Mouse (Mus musculus): ENCODE data around the gene Asphd2. TPM values are rescaled to one million over a fixed set of nuclear protein-coding genes. Genes with fewer than 3 reads are reported as not detected.

The Asphd2 gene
- 1 to 10 TPM in 1 of 2 experiments, under 1 TPM in 1; 0.38 to 1.1 TPM for polyA plus RNA-seq (2017; shearing (Covaris generic))

DNA sequence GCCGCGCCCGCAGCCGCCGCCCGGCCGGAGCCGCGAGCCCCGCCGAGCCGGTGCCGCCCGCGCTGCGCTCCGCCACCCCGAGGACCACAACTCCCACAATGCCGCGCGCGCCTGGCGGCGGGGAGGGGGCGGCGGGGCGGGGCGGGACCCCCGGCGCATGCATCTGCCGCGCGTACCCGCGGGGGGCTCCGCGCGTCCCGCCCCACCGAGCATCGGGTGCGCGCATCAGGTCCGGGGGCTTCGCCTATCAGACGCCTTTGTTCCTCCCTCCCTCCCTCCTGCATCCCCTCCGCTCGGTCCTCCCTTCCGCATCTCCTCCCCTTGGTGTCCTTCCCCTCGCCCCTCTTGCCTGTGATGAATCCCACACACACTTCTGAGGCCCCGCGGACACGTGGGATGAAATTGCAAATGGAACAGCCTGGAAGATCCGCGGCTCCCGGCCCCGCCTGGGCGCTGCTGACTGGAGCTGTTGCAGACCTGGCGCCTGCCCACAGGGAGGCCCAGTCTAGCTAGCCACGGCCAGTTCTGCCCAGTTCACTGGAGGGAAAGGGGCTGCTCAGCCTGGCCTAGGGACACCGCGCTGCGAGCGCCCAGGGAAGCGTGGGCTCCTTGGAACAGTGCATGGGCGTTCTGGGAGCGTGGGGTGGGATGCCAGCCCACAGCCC is at the start of gene Asphd2:
Asphd2 (minus strand) TSS at position 88 of the 665 bp plus-strand sequence.

DNA sequence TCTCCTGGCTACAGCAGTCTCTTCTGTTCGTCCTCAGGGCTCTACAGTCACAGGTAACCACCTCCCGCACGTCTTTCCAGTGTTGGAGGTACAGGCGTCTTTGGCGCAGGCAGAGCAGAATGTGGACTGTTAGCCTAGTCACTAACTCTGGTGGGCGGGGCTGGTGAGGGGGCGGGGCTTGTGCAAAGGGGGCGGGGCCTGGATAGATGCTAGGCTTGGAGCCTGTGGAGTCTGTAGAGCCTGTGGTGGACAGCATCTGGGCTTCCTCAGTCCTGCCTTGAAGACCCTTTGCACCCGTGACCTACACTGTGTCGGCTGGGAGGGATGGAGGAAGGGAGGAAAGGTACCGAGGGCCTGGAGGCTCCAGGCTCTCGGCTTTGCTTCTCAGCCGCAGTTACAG is 38.8 kb downstream of the Asphd2 start, which contains the start of gene Gm6583:
Gm6583 (minus strand) TSS at position 124 of the 400 bp plus-strand sequence.

DNA sequence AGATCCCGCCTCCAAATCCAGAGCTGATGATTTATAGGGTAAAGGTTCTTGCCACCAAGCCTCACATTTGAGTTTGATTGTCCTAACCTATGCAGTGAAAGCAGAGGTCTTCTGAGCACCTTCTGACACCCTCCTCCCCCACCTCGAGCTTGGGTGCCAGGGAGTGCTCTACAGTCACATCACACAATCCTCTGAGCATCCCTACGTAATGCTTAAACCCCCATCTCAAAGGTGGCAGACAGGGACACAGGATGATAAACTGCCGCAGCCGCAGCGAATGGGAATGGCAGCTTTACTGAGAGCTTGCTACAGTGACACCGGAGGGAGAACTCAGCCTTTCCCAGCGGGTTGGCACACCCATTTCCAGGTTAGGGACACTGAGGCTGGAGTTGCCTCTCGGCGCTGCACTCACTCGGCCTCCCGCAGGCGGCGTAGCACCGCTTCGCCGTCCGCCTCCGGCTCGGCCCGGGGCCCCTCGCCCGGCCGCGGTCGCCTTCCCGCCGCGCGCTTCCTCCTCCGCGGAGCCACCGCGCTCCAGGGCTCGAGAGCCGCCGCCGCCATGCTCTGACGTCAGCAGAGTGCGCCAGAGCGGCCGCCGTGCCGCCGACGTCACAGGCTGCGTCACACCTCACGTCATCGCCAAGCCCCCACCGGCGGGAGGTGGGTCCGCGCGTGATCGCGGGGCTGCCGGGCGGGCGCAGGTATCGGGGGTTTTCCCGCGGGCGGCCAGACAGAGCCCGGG is 52.0 kb downstream of the Asphd2 start, which contains the start of the genes Srrd and Hps4:
Srrd (minus strand) TSS at position 578 of the 742 bp plus-strand sequence.
Hps4 (plus strand) TSS at position 621 of the 742 bp plus-strand sequence.

Other genes starting within 250 kb of the Asphd2 start
- gene Cryba4, start 142.3 kb downstream of the Asphd2 start, polyA plus RNA-seq (2017; shearing (Covaris generic)), result under 1 TPM in 1 of 2 experiments, not detected in 1; 0.38 TPM
- 1 to 10 TPM in 1 of 2 experiments, under 1 TPM in 1; 0.64 to 1.6 TPM for gene Crybb1, start 139.1 kb downstream of the Asphd2 start, polyA plus RNA-seq (2017; shearing (Covaris generic))
- gene Tpst2, start 118.2 kb downstream of the Asphd2 start, polyA plus RNA-seq (2017; shearing (Covaris generic)), result 100 to 1,000 TPM; 198 to 267 TPM
- 10 to 100 TPM; 35.2 to 50.2 TPM for gene Tfip11, start 68.5 kb downstream of the Asphd2 start, polyA plus RNA-seq (2017; shearing (Covaris generic))
- 10 to 100 TPM; 34.0 to 44.1 TPM for gene Srrd, start 51.8 kb downstream of the Asphd2 start, polyA plus RNA-seq (2017; shearing (Covaris generic))
- 10 to 100 TPM; 21.4 to 22.5 TPM for gene Hps4, start 51.8 kb downstream of the Asphd2 start, polyA plus RNA-seq (2017; shearing (Covaris generic))
- gene Gm6583, start 38.8 kb downstream of the Asphd2 start, polyA plus RNA-seq (2017; shearing (Covaris generic)), result 1 to 10 TPM in 1 of 2 experiments, under 1 TPM in 1; 0.61 to 2.4 TPM
- gene Gm6588, start 54.6 kb upstream of the Asphd2 start, polyA plus RNA-seq (2017; shearing (Covaris generic)), result 1 to 10 TPM in 1 of 2 experiments, under 1 TPM in 1; 0.10 to 1.4 TPM
- gene Sez6l, start 182.3 kb upstream of the Asphd2 start, polyA plus RNA-seq (2017; shearing (Covaris generic)), result under 1 TPM in 1 of 2 experiments, not detected in 1; 0.43 TPM

All from inflammation-experienced regulatory T-cells (primary cell).